Mouse (Mus musculus) midbrain, embryonic 15.5 days (tissue): ENCODE results near the gene Rasal2. TPM values are rescaled to one million over a fixed set of nuclear protein-coding genes. Genes with fewer than 3 reads are reported as not detected.
A peak's percentile ranks its signal among the peaks of the same experiment; 100 is the strongest.

ENCODE experiments used
- ATAC-seq: fragments of 200-750 bp; cut with Nextera tagmentation; replicated peaks from 2 replicates; pipeline ENCODE4 v1.8.0; 2017; ENCODE audit warnings: moderate TSS enrichment
- H3K27ac ChIP-seq: fragments of 300-500 bp; sonication (generic); 2 replicates; pipeline ENCODE4 v1.5.1; 2015; ENCODE audit warnings: mild to moderate bottlenecking, inconsistent platforms
- H3K27me3 ChIP-seq: fragments of 300-500 bp; sonication (generic); replicated peaks from 2 replicates; pipeline ENCODE4 v1.6.1; 2015; ENCODE audit warnings: inconsistent platforms
- H3K36me3 ChIP-seq: fragments of 300-500 bp; sonication (generic); replicated peaks from 2 replicates; pipeline ENCODE4 v1.6.1; 2015; ENCODE audit warnings: inconsistent platforms
- H3K4me1 ChIP-seq: fragments of 300-500 bp; sonication (generic); 2 replicates; pipeline ENCODE4 v1.6.1; 2015; ENCODE audit warnings: inconsistent platforms
- H3K4me2 ChIP-seq: fragments of 300-500 bp; sonication (generic); 2 replicates; pipeline ENCODE4 v1.6.1; 2015; ENCODE audit warnings: inconsistent platforms, mild to moderate bottlenecking, moderate library complexity
- H3K4me3 ChIP-seq: fragments of 300-500 bp; sonication (generic); 2 replicates; pipeline ENCODE4 v1.5.1; 2015; ENCODE audit warnings: mild to moderate bottlenecking, inconsistent platforms
- H3K9ac ChIP-seq: fragments of 300-500 bp; sonication (generic); 2 replicates; pipeline ENCODE4 v1.6.1; 2015; ENCODE audit warnings: mild to moderate bottlenecking, inconsistent platforms
- H3K9me3 ChIP-seq: fragments of 300-500 bp; sonication (generic); 2 replicates; pipeline ENCODE4 v1.6.1; 2016; ENCODE audit warnings: inconsistent platforms
- WGBS: fragments of 180-500 bp; shearing (Covaris S2); methylation state at CpG from one replicate; pipeline ENCODE4 v1.1.7; 2015; ENCODE audit warnings: mixed read lengths; 5-methylcytosine and 5-hydroxymethylcytosine counted together
- polyA plus RNA-seq: library from polyadenylated mRNA; unstranded; fragments of >200 nt; fragmentation: Nextera tagmentation; extraction: Ambion mirVana; gene quantifications from 2 replicates; pipeline ENCODE4 v1.2.1, GENCODE M21; 2015

The Rasal2 gene
- polyA plus RNA-seq, 1 experiment from 2014 or later, result 58.7 TPM

- 89% methylated on average over 3 of the region's 3 CpGs for WGBS
- no peaks in the 10 kb centered on the region for H3K27me3 ChIP-seq
- ATAC-seq, result no peak
Observed at GRCm38 (mm10) chr1:157220910-157221309, 191.5 kb downstream of the Rasal2 start.

GRCm38 (mm10) chr1:157220466-157220865 lies 191.9 kb downstream of the Rasal2 start:
- H3K27me3 ChIP-seq, result no peaks in the 10 kb centered on the region
- H3K9me3 ChIP-seq, result no peaks in the 10 kb centered on the region
- no peaks in the 10 kb centered on the region for H3K4me1 ChIP-seq
- no peak overlapping the region for H3K4me3 ChIP-seq
- H3K36me3 ChIP-seq, result no peaks in the 10 kb centered on the region
- no peak overlapping the region for H3K4me2 ChIP-seq
- H3K9ac ChIP-seq, result no peak overlapping the region
- no peak for ATAC-seq
- H3K27ac ChIP-seq, result no peak overlapping the region
- WGBS, result 100% methylated on average over 1 of the region's 1 CpGs

More at GRCm38 (mm10) chr1:157220910-157221309, 191.5 kb downstream of the Rasal2 start:
- Histone ChIP-seq H3K36me3 (no peaks in the 10 kb centered on the region), H3K4me3 (no peak overlapping the region), H3K4me2 (no peak overlapping the region), H3K9ac (no peak overlapping the region), H3K27ac (no peak overlapping the region), H3K9me3 (no peaks in the 10 kb centered on the region), H3K4me1 (no peaks in the 10 kb centered on the region)

- Histone ChIP-seq H3K27me3 (no peaks in the 10 kb centered on the region), H3K4me2 (no peak overlapping the region), H3K36me3 (no peaks in the 10 kb centered on the region), H3K9me3 (no peaks in the 10 kb centered on the region), H3K4me1 (no peaks in the 10 kb centered on the region), H3K27ac (no peak overlapping the region), H3K9ac (no peak overlapping the region), H3K4me3 (no peak overlapping the region)
- no peak for ATAC-seq
- 24% methylated on average over 1 of the region's 1 CpGs for WGBS
Observed at GRCm38 (mm10) chr1:157208754-157209153, 203.6 kb downstream of the Rasal2 start.

- Histone ChIP-seq H3K4me3 (no peak overlapping the region), H3K27me3 (no peaks in the 10 kb centered on the region)
- ATAC-seq, result no peak
Observed at GRCm38 (mm10) chr1:157205685-157206084, 206.7 kb downstream of the Rasal2 start.

GRCm38 (mm10) chr1:157183043-157183442 lies 229.4 kb downstream of the Rasal2 start:
- no peak overlapping the region for H3K9ac ChIP-seq
- H3K27ac ChIP-seq, result no peak overlapping the region
- H3K36me3 ChIP-seq, result no peaks in the 10 kb centered on the region
- ATAC-seq, result no peak
- H3K4me1 ChIP-seq, result peaks cover 15% of the 10 kb centered on the region
- no peak overlapping the region for H3K4me3 ChIP-seq
- 60% methylated on average over 3 of the region's 3 CpGs for WGBS
- H3K27me3 ChIP-seq, result no peaks in the 10 kb centered on the region
- no peaks in the 10 kb centered on the region for H3K9me3 ChIP-seq
- H3K4me2 ChIP-seq, result no peak overlapping the region

More at GRCm38 (mm10) chr1:157205685-157206084, 206.7 kb downstream of the Rasal2 start:
- Histone ChIP-seq H3K9me3 (no peaks in the 10 kb centered on the region), H3K36me3 (no peaks in the 10 kb centered on the region), H3K9ac (no peak overlapping the region), H3K4me2 (no peak overlapping the region), H3K4me1 (no peaks in the 10 kb centered on the region), H3K27ac (no peak overlapping the region)
- WGBS, result 80% methylated on average over 4 of the region's 4 CpGs

GRCm38 (mm10) chr1:157182431-157182830 lies 230.0 kb downstream of the Rasal2 start:
- no peak overlapping the region for H3K4me2 ChIP-seq
- H3K9me3 ChIP-seq, result no peaks in the 10 kb centered on the region
- H3K27me3 ChIP-seq, result no peaks in the 10 kb centered on the region
- H3K4me3 ChIP-seq, result no peak overlapping the region
- no peak overlapping the region for H3K9ac ChIP-seq
- no peak overlapping the region for H3K27ac ChIP-seq
- peaks cover 15% of the 10 kb centered on the region for H3K4me1 ChIP-seq
- no peak for ATAC-seq
- WGBS, result 29% methylated on average over 5 of the region's 5 CpGs
- no peaks in the 10 kb centered on the region for H3K36me3 ChIP-seq

GRCm38 (mm10) chr1:157181081-157181480 lies 231.3 kb downstream of the Rasal2 start:
- H3K9ac ChIP-seq, result no peak overlapping the region; the same call in 1 of the 2 replicates
- H3K4me3 ChIP-seq, result no peak overlapping the region
- H3K36me3 ChIP-seq, result no peaks in the 10 kb centered on the region; the same call in 1 of the 2 replicates
- no peaks in the 10 kb centered on the region for H3K9me3 ChIP-seq
- no peaks in the 10 kb centered on the region for H3K27me3 ChIP-seq
- H3K4me1 ChIP-seq, result peaks cover 15% of the 10 kb centered on the region
- peak overlapping the region; percentile 60 for H3K27ac ChIP-seq
- ATAC-seq, result peak; percentile 85
- H3K4me2 ChIP-seq, result no peak overlapping the region

- H3K4me3 ChIP-seq, result no peak overlapping the region
- H3K4me2 ChIP-seq, result peak overlapping the region; percentile 21; the same call in 1 of the 2 replicates
- H3K36me3 ChIP-seq, result peaks cover 14% of the 10 kb centered on the region; the same call in 1 of the 2 replicates
- H3K27ac ChIP-seq, result 0 out of 2 replicates have a peak overlapping the region, but pooled peaks have one; percentile 7
- H3K9me3 ChIP-seq, result no peaks in the 10 kb centered on the region
- H3K4me1 ChIP-seq, result peaks cover 15% of the 10 kb centered on the region
- 23% methylated on average over 9 of the region's 9 CpGs for WGBS
- no peak overlapping the region for H3K9ac ChIP-seq
- no peaks in the 10 kb centered on the region for H3K27me3 ChIP-seq
- ATAC-seq, result no peak
Observed at GRCm38 (mm10) chr1:157178988-157179764, 233.2 kb downstream of the Rasal2 start.

GRCm38 (mm10) chr1:157169292-157169691 lies 243.1 kb downstream of the Rasal2 start:
- Histone ChIP-seq H3K27me3 (no peaks in the 10 kb centered on the region), H3K9me3 (no peaks in the 10 kb centered on the region), H3K4me1 (no peaks in the 10 kb centered on the region), H3K4me2 (no peak overlapping the region), H3K4me3 (no peak overlapping the region), H3K9ac (no peak overlapping the region), H3K36me3 (no peaks in the 10 kb centered on the region), H3K27ac (no peak overlapping the region)
- 89% methylated on average over 8 of the region's 8 CpGs for WGBS
- no peak for ATAC-seq

GRCm38 (mm10) chr1:157168891-157169290 lies 243.5 kb downstream of the Rasal2 start:
- WGBS, result 92% methylated on average over 7 of the region's 7 CpGs
- Histone ChIP-seq H3K4me1 (no peaks in the 10 kb centered on the region), H3K4me3 (no peak overlapping the region), H3K4me2 (no peak overlapping the region), H3K27me3 (no peaks in the 10 kb centered on the region), H3K9ac (no peak overlapping the region), H3K9me3 (no peaks in the 10 kb centered on the region), H3K27ac (no peak overlapping the region), H3K36me3 (peaks cover under 1% of the 10 kb centered on the region; the same call in 1 of the 2 replicates)
- ATAC-seq, result no peak

- no peaks in the 10 kb centered on the region for H3K9me3 ChIP-seq
- H3K4me3 ChIP-seq, result no peak overlapping the region
- H3K9ac ChIP-seq, result no peak overlapping the region
- H3K4me1 ChIP-seq, result no peaks in the 10 kb centered on the region
- no peak for ATAC-seq
- H3K36me3 ChIP-seq, result peaks cover 22% of the 10 kb centered on the region
- no peaks in the 10 kb centered on the region for H3K27me3 ChIP-seq
- H3K4me2 ChIP-seq, result no peak overlapping the region
- H3K27ac ChIP-seq, result no peak overlapping the region
Observed at GRCm38 (mm10) chr1:157153781-157154180, 258.6 kb downstream of the Rasal2 start.

- Histone ChIP-seq H3K9ac (no peak overlapping the region), H3K4me3 (no peak overlapping the region), H3K27ac (no peak overlapping the region), H3K27me3 (no peaks in the 10 kb centered on the region), H3K36me3 (peaks cover 12% of the 10 kb centered on the region; the same call in 1 of the 2 replicates), H3K4me2 (no peak overlapping the region), H3K4me1 (no peaks in the 10 kb centered on the region), H3K9me3 (no peaks in the 10 kb centered on the region)
- ATAC-seq, result no peak
- WGBS, result 84% methylated on average over 1 of the region's 1 CpGs
Observed at GRCm38 (mm10) chr1:157150107-157150506, 262.3 kb downstream of the Rasal2 start.

GRCm38 (mm10) chr1:157144621-157145020 lies 267.8 kb downstream of the Rasal2 start:
- WGBS, result 91% methylated on average over 3 of the region's 3 CpGs
- Histone ChIP-seq H3K9me3 (no peaks in the 10 kb centered on the region), H3K4me2 (no peak overlapping the region), H3K4me3 (no peak overlapping the region), H3K4me1 (no peaks in the 10 kb centered on the region), H3K27ac (no peak overlapping the region), H3K27me3 (no peaks in the 10 kb centered on the region), H3K9ac (no peak overlapping the region), H3K36me3 (peaks cover 12% of the 10 kb centered on the region; the same call in 1 of the 2 replicates)
- ATAC-seq, result no peak
